22 mouse cellular contexts compared by ENCODE assay signal in the genomic region with DNA sequence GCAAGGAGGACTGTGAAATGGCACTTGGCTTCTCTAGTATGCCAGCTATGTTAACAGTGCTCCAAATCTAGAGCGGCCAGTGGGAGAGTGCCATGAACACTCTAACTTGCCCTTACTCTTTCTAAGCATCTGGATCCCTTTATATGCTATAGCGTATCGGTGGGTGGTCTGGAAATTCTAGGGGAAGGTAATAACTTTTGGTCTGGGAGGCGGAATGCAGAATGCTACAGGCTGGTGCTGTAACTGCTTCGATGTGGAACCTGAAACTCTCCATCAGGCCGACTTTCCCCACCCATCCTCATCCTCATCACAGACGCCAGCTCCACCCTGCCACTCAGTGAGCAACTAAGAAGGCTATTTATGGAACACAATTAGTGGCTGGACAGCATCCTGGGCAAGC.
A peak's percentile ranks its signal among the peaks of the same experiment; 100 is the strongest.
DNase-seq lines count a peak whose midpoint lies in the region; ATAC-seq and TF ChIP-seq lines count a peak whose summit lies in the region.
"Had no signal": no experiment of that assay in that cellular context is flagged by ENCODE, and none has a peak within 500 bp of the region (broad histone marks: within the 10 kb centered on the region; RNA-seq: fewer than 3 reads in every experiment).

No protein-coding gene starts in this region.

- H3K4me2 ChIP-seq in limb, embryonic 13.5 days (replicated peaks), result no peak overlapping the region
- no peak overlapping the region for H3K4me2 ChIP-seq in intestine, postnatal 0 days (replicated peaks; ENCODE audit: low read depth)
- H3K4me2 ChIP-seq: heart, embryonic 11.5 days; midbrain, embryonic 12.5 days had no signal

- peaks cover 18% of the 10 kb centered on the region for H3K4me1 ChIP-seq in embryonic fibroblast, embryonic 13.5 days (ENCODE audit: control insufficient read depth, insufficient read depth, low read length)
- H3K4me1 ChIP-seq in limb, embryonic 13.5 days, result peaks cover 27% of the 10 kb centered on the region
- H3K4me1 ChIP-seq in intestine, postnatal 0 days (replicated peaks; ENCODE audit: control insufficient read depth, insufficient read depth, low read length), result no peaks in the 10 kb centered on the region
- H3K4me1 ChIP-seq: midbrain, embryonic 12.5 days had no signal

- peaks cover 9% of the 10 kb centered on the region for H3K9me3 ChIP-seq in limb, embryonic 13.5 days
- no peaks in the 10 kb centered on the region for H3K9me3 ChIP-seq in intestine, postnatal 0 days (ENCODE audit: control insufficient read depth)
- H3K9me3 ChIP-seq: hindbrain, embryonic 10.5 days; midbrain, embryonic 12.5 days had no signal

- peak overlapping the region; percentile 30; the same call in 1 of the 2 replicates for H3K27ac ChIP-seq in embryonic fibroblast, embryonic 13.5 days (ENCODE audit: insufficient read depth, low read length)
- H3K27ac ChIP-seq in limb, embryonic 13.5 days, result 0 out of 2 replicates have a peak overlapping the region, but pooled peaks have one; percentile 28
- no peak overlapping the region for H3K27ac ChIP-seq in intestine, postnatal 0 days (ENCODE audit: low read depth, low read length)
- H3K27ac ChIP-seq: hindbrain, embryonic 10.5 days; layer of hippocampus, adult 2 months; macrophage; midbrain, embryonic 12.5 days had no signal

- no peaks in the 10 kb centered on the region for H3K36me3 ChIP-seq in limb, embryonic 13.5 days
- H3K36me3 ChIP-seq in intestine, postnatal 0 days (ENCODE audit: control insufficient read depth, insufficient read depth), result no peaks in the 10 kb centered on the region
- H3K36me3 ChIP-seq: hindbrain, embryonic 10.5 days; midbrain, embryonic 12.5 days had no signal

- TF ChIP-seq CTCF in embryonic fibroblast, embryonic 13.5 days (IDR thresholded peaks at IDR 0.05; ENCODE audit: borderline replicate concordance, insufficient read depth, low read length), result no peak
- TF ChIP-seq CTCF in intestine, postnatal 0 days (IDR thresholded peaks at IDR 0.05; ENCODE audit: low read depth), result no peak

- H3K27me3 ChIP-seq in limb, embryonic 13.5 days, result no peaks in the 10 kb centered on the region
- no peaks in the 10 kb centered on the region for H3K27me3 ChIP-seq in intestine, postnatal 0 days (replicated peaks; ENCODE audit: control insufficient read depth, insufficient read depth, low read length)
- H3K27me3 ChIP-seq: midbrain, embryonic 12.5 days had no signal

- TF ChIP-seq POLR2A in embryonic fibroblast, embryonic 13.5 days (IDR thresholded peaks at IDR 0.05; ENCODE audit: low read depth, low read length), result no peak

- ATAC-seq in limb, embryonic 13.5 days (ENCODE audit: low FRiP score, low read depth), result peak; percentile 88
- no peak for ATAC-seq in megakaryocyte progenitor cell, adult 5-6 weeks (replicated peaks; ENCODE audit: poor library complexity)
- ATAC-seq in intestine, postnatal 0 days, result no peak
- ATAC-seq: forebrain, embryonic 14.5 days; liver, postnatal 0 days; lung, postnatal 0 days had no signal

- WGBS in limb, embryonic 13.5 days, result 22% methylated on average over 7 of the region's 7 CpGs
- 70% methylated on average over 7 of the region's 7 CpGs for WGBS in intestine, postnatal 0 days

- no peak overlapping the region for H3K4me3 ChIP-seq in embryonic fibroblast, embryonic 13.5 days (ENCODE audit: insufficient read depth, low read length)
- no peak overlapping the region for H3K4me3 ChIP-seq in limb, embryonic 13.5 days
- no peak overlapping the region for H3K4me3 ChIP-seq in intestine, postnatal 0 days (ENCODE audit: low read depth, low read length)
- H3K4me3 ChIP-seq: hindbrain, embryonic 10.5 days; layer of hippocampus, adult 2 months; midbrain, embryonic 12.5 days had no signal

- peak; percentile 21 for DNase-seq in retina, embryonic 14.5 days (ENCODE audit: low spot score)
- no peak for DNase-seq in retina, postnatal 1 day
- no peak for DNase-seq in adrenal gland, postnatal 4 days (ENCODE audit: low spot score in 2 of 2)
- DNase-seq: adrenal gland, postnatal 36 days; cerebellum, adult 11 months; cerebellum, postnatal 10 days; kidney, adult 8-10 months; kidney, postnatal 10 days; liver, postnatal 0 days; right cerebral cortex, postnatal 25 days; spleen, adult 18-20 months had no signal

- no peak overlapping the region for H3K9ac ChIP-seq in limb, embryonic 13.5 days
- H3K9ac ChIP-seq in intestine, postnatal 0 days (ENCODE audit: low read depth, low read length), result no peak overlapping the region
- H3K9ac ChIP-seq: liver, postnatal 0 days; midbrain, embryonic 12.5 days had no signal
